Mouse (Mus musculus) gastrocnemius, postnatal 25 days (tissue): ENCODE results near the gene Chmp1a. TPM values are rescaled to one million over a fixed set of nuclear protein-coding genes. Genes with fewer than 3 reads are reported as not detected.
"Not testable (repeated sequence)": the region's sequence is repeated elsewhere in the genome, so short reads cannot be mapped to it uniquely, and the experiment has no call there.

Source experiments
- DNase-seq: peaks from one replicate; pipeline ENCODE4 v3.0.0; 2022
- long read RNA-seq, 2 experiments: library from polyadenylated mRNA; stranded (forward); transcript quantifications; one replicate each; pipeline ENCODE4 v2.0.0; 2021
- total RNA-seq, 2 experiments: library from RNA; stranded (reverse); gene quantifications; 1 replicate in 1 of 2; 2 replicates in 1 of 2; pipeline ENCODE4 v1.2.3; 2021

Chmp1a gene
- total RNA-seq = 10 to 100 TPM; 36.7 to 52.8 TPM
- long read RNA-seq, experiment 1, partial matches to known transcripts = 1 of 48 reads
- long read RNA-seq, experiment 1, other reads (novel, unspliced or antisense) = 45 of 48 reads
- long read RNA-seq, experiment 2, transcript Chmp1a-201 (7 exons, 2,140 nt) = major isoform, 5 of 56 reads
- long read RNA-seq, experiment 2, partial matches to known transcripts = 1 of 56 reads
- long read RNA-seq, experiment 2, other reads (novel, unspliced or antisense) = 50 of 56 reads

- DNase-seq = peak; percentile 90
Observed at GRCm38 (mm10) chr8:123212321-123213117, at the start of gene Chmp1a, which contains the start of gene Spata33. Gene Chmp1a, minus strand, starts transcription at chr8:123212763. Gene Spata33, plus strand, starts transcription at chr8:123212832.

- not testable (repeated sequence) for DNase-seq
Observed at GRCm38 (mm10) chr8:123257593-123257992, 45.0 kb upstream of the Chmp1a start.

- DNase-seq = no peak
Observed at GRCm38 (mm10) chr8:123257114-123257513, 44.6 kb upstream of the Chmp1a start.

- DNase-seq = no peak
Observed at GRCm38 (mm10) chr8:123255170-123255569, 42.6 kb upstream of the Chmp1a start.

GRCm38 (mm10) chr8:123254099-123254885 lies 41.7 kb upstream of the Chmp1a start, which contains the start of the genes Zfp276 and Vps9d1:
Gene Zfp276, plus strand, starts transcription at chr8:123254195.
Gene Vps9d1, minus strand, starts transcription at chr8:123254348.
- DNase-seq = peak; percentile 86

GRCm38 (mm10) chr8:123253451-123254098 lies 41.0 kb upstream of the Chmp1a start:
- DNase-seq = no peak

- no peak for DNase-seq
Observed at GRCm38 (mm10) chr8:123252925-123253324, 40.4 kb upstream of the Chmp1a start.

GRCm38 (mm10) chr8:123250940-123251339 lies 38.4 kb upstream of the Chmp1a start:
- no peak for DNase-seq

GRCm38 (mm10) chr8:123248596-123248995 lies 36.0 kb upstream of the Chmp1a start:
- DNase-seq = peak; percentile 24

GRCm38 (mm10) chr8:123247748-123248147 lies 35.2 kb upstream of the Chmp1a start:
- DNase-seq = no peak

GRCm38 (mm10) chr8:123245543-123245942 lies 33.0 kb upstream of the Chmp1a start:
- no peak for DNase-seq

- DNase-seq = no peak
Observed at GRCm38 (mm10) chr8:123244382-123244781, 31.8 kb upstream of the Chmp1a start.

- no peak for DNase-seq
Observed at GRCm38 (mm10) chr8:123243053-123243452, 30.5 kb upstream of the Chmp1a start.

GRCm38 (mm10) chr8:123242107-123242923 lies 29.8 kb upstream of the Chmp1a start:
- no peak for DNase-seq

- no peak for DNase-seq
Observed at GRCm38 (mm10) chr8:123239398-123239797, 26.8 kb upstream of the Chmp1a start.

GRCm38 (mm10) chr8:123235520-123236497 lies 23.2 kb upstream of the Chmp1a start, which contains the start of gene Spata2l:
Gene Spata2l, minus strand, starts transcription at chr8:123236233.
- peak; percentile 82 for DNase-seq

GRCm38 (mm10) chr8:123234918-123235519 lies 22.5 kb upstream of the Chmp1a start:
- DNase-seq = no peak

- no peak for DNase-seq
Observed at GRCm38 (mm10) chr8:123233760-123234159, 21.2 kb upstream of the Chmp1a start.

- DNase-seq = no peak
Observed at GRCm38 (mm10) chr8:123233300-123233699, 20.7 kb upstream of the Chmp1a start.
